Mouse (Mus musculus): ENCODE measurements around the gene Ak6. TPM values are rescaled to one million over a fixed set of nuclear protein-coding genes. Genes with fewer than 3 reads are reported as not detected.

The Ak6 gene
- polyA plus RNA-seq, 1 experiment: 61.2 TPM

DNA sequence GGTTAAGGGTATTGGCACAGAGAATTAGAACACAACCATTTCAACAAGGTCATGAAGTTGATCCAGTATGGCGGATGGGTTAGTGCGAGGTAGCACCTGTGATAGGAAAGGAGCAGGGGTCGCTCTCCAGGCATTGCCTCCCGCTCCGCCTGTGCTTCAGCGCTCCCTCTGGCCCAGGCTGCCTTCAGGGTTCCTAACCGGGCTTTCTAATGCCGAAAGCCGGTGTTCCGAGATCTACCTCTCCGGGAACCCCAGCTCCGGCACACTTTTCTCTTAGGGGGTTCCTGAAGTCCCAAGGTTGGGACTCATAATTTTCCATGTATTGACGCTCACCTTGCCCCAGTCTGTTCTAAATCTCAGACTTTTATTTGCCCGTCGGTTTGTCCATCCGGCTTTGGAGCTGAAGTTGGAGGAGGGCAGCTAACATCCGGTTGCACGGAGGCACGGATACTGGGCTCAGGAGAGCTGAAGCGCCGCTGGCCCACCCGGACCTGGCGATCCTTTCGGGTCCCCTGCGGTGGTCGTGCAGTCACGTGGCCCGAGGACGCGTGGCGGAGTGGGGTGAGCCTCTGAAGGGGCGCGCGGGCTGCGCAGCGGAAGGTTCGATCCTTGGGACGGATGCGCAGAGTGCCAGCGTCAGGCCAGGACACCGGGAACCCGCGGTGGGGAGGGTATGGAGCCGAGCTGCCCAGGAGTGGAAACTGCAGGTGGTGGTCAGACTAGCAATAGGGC, 18.7 kb downstream of the Ak6 start, which contains the start of gene Ccdc125:
Ccdc125 (plus strand) TSS at position 427 of the 732 bp plus-strand sequence.
- DNase-seq (ENCODE audit: low read depth): no peak

DNA sequence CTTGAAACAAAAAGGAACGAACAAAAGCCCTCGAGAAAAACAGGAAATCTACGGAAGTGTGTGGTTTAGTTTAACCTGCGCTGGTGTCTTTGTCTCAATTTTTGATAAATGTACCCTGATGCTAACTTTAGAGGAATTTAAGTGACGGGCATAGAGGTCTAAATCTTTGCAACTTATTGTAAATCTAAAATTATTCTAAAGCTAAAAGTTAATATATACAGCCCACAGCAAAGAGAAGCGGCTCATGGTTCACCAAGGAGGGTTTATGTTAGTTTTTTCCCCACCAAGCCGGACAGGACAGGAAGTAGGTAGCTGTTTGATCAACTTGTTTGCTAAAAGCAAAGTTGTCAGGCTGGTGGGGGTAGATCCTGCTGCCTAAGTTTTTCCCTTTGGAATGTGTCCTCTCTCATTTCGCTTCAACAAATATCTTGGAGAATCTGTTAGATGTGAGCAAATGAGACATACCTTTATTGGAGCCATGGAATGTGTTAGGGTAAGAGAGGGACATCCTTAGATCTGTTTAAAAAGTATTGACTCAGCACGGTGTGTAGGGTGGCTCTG, 19.5 kb downstream of the Ak6 start:
- DNase-seq (ENCODE audit: low read depth): no peak

DNA sequence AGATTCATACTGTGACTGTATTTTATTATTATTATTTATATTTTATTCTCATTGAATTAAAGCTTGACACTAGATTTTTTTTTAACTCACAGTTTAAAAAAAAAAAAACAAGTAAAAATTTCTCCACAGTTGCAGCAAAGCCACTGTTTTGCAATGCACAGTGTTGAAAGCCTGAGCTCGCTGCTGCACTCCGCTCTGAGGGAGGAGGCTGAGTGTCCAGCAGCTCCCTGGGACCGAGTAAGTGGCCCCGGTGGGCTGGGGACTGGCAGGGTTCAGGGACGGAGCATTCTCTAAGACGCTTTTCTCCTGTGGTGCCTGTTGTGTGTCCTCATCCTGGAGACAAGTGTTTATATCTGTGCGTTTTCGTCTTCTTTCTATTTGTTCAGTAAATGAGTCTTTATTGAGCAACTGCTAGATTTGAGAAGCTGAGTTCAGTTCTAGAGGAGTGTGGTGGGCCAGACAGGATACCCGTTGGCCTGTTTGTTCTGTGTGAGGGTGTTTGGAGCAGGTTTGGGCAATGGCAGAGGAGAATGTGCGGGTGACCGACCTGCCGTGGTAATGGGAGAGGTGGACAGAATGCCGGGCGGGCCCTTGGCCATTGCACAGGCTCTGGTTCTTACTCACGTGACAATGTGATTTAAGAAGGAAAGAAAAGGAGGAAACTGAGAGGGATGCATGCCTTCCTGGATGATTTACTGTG, 25.3 kb downstream of the Ak6 start:
- DNase-seq (ENCODE audit: low read depth): no peak

DNA sequence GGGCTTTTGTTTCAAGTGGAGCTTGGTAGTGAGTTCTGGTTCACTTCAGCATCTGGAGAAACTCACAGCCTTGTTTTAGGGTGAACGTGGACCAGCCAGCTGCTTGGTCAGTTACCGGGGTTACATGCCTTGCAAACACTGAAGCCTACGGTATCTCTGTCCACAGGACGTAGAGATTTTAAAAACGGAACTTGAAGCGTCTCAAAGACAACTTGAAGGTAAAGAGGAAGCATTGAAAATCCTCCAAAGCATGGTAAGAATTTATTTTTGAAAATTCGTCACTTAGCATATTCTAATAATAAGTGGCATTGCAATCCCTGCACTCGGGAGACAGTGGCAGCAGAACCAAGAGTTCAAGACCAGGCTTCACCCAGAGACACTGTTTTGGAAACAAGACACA, 30.8 kb downstream of the Ak6 start:
- no peak for DNase-seq (ENCODE audit: low read depth)

DNA sequence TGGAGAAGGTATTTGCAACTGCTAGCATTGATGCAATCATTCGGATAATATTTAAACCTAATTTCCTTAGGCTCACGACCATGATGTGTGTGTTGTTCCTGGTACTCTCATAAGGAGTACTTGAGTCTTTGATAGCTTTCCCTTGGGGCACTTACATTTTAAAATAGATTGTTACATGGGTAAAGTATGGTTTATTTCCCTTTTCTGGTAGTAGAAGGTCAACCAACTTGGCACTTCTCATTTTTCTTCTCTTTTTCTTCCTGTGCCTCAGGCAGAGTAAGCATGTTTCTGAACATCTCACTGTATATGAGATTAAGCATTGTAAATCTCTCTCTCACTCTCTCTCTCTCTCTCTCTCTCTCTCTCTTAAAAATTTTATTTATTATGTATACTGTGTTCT, 32.1 kb downstream of the Ak6 start:
- no peak for DNase-seq (ENCODE audit: low read depth)

DNA sequence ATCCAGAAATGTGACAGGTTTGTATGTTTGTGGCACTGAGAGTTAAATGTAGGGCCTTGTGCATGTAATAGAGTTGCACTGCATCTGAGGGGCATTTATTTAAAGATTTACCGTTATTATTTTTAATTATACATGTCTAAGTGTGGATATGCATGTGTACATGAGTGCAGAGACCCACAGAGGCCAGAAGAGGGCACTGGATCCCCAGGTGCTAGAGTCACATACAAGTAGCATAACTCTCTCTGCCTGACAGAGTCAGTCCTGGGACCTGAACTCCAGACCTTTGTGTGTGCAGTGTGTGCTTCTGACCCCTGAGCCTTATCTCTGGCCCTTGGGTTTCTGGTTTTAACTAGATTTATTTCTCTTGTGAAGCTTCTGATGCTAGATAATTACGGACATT, 33.6 kb downstream of the Ak6 start:
- DNase-seq (ENCODE audit: low read depth): no peak

DNA sequence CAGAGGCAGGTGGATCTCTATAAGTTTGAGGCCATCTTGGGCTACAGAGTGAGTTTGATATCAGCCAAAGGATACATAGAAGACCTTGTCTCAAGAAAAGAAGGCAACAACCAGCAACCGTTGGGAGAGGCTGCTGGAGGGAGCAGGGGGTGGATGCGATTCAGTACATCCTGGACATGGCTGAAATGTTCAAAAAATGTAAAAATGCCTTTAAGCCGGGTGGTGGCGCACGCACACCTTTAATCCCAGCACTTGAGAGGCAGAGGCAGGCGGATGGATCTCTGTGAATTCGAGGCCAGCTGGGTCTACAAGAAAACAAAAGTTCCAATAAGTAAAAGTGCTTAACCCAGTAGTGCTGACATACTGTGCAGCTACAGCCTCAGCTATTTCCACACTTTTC, 36.7 kb downstream of the Ak6 start:
- no peak for DNase-seq (ENCODE audit: low read depth)

DNA sequence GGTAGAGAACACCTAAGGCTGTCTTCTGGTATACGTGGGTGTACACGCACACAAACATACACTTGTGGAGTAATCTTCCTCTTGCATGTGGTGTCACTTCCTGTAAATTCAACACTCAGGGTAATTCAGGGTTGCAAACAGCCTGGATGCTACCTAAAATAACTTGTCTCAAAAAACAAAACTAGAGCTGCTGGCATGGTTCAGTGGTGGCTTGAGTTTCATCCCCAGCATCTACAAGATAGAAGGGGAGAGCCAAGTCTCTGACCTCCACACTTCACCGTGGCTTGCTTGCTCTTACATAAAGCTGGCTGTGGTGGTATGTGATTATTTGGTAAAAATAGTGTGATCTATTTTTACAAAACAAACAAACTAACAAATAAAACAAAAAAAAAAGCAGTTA, 46.8 kb downstream of the Ak6 start:
- no peak for DNase-seq (ENCODE audit: low read depth)

DNA sequence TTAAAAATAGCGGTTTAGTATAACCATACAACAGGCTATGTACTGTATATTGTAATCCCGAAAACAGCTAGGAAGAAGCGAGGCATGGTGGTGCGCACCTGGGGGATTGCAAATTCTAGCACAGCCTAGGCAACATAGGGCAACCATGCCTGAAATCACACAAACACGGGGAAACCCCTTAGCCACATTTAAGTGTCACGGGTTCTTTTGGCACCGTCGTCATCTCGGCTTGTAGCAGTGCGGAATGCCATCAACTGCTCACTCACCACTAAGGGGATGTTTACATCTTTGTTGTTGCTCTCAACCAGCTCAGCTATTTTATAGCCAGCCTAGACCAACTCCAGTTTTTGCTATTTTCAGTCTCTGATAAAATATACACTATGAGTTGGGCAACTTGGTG, 48.1 kb downstream of the Ak6 start:
- no peak for DNase-seq (ENCODE audit: low read depth)

DNA sequence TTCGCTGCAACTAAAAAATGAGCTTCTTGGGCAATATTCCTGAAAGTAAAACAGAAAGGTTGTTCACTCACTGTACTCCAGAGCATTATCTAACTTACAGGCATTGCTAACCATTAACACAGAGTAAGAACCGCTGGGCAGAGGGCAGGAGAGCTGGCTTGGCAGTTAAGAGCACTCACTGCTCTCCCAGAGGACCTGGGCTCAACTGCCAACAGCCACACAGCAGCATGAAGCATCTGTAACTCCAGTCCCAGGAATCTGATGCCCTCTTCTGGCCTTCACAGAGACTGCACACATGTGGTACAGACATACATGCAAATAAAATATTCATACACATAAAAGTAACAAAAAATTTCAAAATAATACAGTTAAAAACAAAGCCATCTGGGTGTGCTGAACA, 52.7 kb downstream of the Ak6 start:
- no peak for DNase-seq (ENCODE audit: low read depth)

DNA sequence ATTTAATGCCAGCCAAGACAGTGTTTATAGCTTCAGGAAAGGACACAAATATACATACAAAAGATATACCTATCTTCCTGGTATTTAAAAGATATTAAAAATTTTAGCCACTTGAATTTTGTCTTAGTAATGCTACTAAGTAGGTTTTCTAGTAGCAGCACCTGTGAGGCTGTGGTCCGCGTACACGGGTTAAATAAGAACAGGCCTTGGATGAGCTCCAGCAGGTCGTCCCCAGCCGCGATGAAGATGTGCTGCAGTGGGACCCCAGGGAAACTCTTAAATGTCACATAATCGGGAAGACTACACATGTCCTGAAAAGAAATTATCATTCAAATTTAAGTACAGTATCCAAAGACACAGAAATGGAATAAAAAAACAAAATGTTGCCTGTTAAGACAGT, 55.4 kb downstream of the Ak6 start:
- DNase-seq (ENCODE audit: low read depth): no peak

DNA sequence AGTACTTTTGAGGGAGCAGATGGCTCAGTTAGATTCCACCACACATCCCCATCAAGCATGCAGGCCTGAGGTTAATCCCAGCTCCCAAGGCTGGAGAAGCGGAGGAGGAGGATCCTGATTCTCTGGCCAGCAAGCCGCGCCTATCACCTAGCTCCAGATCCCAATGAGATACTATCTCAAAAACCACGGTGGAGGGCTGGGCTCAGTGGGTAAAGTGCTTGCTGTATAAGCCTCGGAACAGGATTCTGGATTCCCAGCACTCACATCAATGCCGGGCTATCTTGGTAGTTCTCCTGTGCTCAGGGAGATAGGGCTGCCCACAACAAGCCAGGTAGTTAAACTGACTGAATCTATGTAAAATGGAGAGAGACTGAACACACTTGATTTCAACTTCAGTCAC, 64.7 kb downstream of the Ak6 start:
- DNase-seq (ENCODE audit: low read depth): no peak

Other genes starting within 250 kb of the Ak6 start
- gene Naip1, start 198.1 kb upstream of the Ak6 start, polyA plus RNA-seq (2012; rRNA removed): 0.54 and 0.94 TPM in 2 replicates
- gene Gtf2h2, start 158.4 kb upstream of the Ak6 start, polyA plus RNA-seq (2012; rRNA removed): 13.5 and 18.3 TPM in 2 replicates
- 10.0 and 12.8 TPM in 2 replicates for gene Ocln, start 98.3 kb upstream of the Ak6 start, polyA plus RNA-seq (2012; rRNA removed)
- 10.3 and 12.6 TPM in 2 replicates for gene Marveld2, start 34.0 kb upstream of the Ak6 start, polyA plus RNA-seq (2012; rRNA removed)
- 5.5 and 5.8 TPM in 2 replicates for gene Rad17, start 72 bp downstream of the Ak6 start, polyA plus RNA-seq (2012; rRNA removed)
- 2.6 and 5.2 TPM in 2 replicates for gene Taf9, start 600 bp downstream of the Ak6 start, polyA plus RNA-seq (2012; rRNA removed)
- gene Ccdc125, start 18.7 kb downstream of the Ak6 start, polyA plus RNA-seq (2012; rRNA removed): 2.2 and 3.5 TPM in 2 replicates
- 19.7 and 20.7 TPM in 2 replicates for gene Cdk7, start 80.0 kb downstream of the Ak6 start, polyA plus RNA-seq (2012; rRNA removed)
- 43.7 and 45.6 TPM in 2 replicates for gene Mrps36, start 93.7 kb downstream of the Ak6 start, polyA plus RNA-seq (2012; rRNA removed)
- gene Cenph, start 124.9 kb downstream of the Ak6 start, polyA plus RNA-seq (2012; rRNA removed): 0.38 and 0.45 TPM in 2 replicates
- gene Ccnb1, start 135.6 kb downstream of the Ak6 start, polyA plus RNA-seq (2012; rRNA removed): 2.2 and 3.5 TPM in 2 replicates
- gene Slc30a5, start 182.4 kb downstream of the Ak6 start, polyA plus RNA-seq (2012; rRNA removed): 36.2 and 40.6 TPM in 2 replicates